Mouse (Mus musculus): ENCODE results near the gene Traf2.

DNA sequence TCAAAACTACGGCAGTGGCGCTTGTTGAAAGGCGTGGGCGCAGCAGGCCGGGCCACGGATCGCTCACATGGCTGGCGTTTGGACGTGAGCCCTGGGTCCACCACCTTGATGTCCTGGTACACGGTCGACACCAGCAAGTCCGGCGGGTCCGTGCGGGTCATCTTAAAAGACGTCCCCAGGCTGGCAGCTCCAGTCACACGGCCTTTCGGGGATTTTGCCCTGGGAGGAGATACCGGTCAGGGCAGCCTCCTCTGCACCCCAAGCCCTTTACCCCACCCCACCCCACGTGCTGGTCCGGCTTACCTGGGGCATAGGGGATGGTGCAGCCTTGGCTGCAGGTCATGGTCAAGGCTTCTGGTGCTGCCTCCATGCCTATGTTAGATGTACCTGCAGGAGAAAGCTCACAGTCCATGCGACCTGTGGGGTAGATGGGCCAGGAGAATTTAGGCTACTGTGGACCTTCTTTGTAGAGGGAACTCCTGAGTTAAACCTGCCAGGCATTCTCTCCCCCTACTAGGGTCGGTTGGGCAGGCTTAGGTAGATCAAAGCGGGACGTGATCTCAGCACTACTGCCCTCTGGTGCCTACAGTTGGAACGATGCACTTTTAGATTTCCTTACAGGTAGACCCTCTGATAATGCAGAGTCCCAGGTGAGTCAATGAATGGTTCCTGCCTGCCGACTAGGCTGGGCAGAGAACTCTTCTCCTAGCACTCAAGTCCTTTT is 33.2 kb upstream of the Traf2 start:
- TF ChIP-seq CTCF (conservative IDR thresholded peaks at IDR 0.05; ENCODE audit: low read length): peak; percentile 57
- TF ChIP-seq POU5F1 (IDR thresholded peaks at IDR 0.05; ENCODE audit: borderline replicate concordance, low read length): no peak
- TF ChIP-seq NANOG (IDR thresholded peaks at IDR 0.05; ENCODE audit: borderline replicate concordance, low read length): no peak
